Mouse (Mus musculus) lung, postnatal 0 days (tissue): ENCODE results near the gene E030030I06Rik.
"Not testable (repeated sequence)": the region's sequence is repeated elsewhere in the genome, so short reads cannot be mapped to it uniquely, and the experiment has no call there.

ENCODE experiments used
- CTCF ChIP-seq: IDR thresholded peaks from 2 replicates; pipeline ENCODE4 v1.5.1; 2016; ENCODE audit warnings: antibody characterized with exemption, mild to moderate bottlenecking
- EP300 ChIP-seq: IDR thresholded peaks from 2 replicates; pipeline ENCODE4 v1.6.1; 2016; ENCODE audit warnings: antibody characterized with exemption, mild to moderate bottlenecking, control low read depth

DNA sequence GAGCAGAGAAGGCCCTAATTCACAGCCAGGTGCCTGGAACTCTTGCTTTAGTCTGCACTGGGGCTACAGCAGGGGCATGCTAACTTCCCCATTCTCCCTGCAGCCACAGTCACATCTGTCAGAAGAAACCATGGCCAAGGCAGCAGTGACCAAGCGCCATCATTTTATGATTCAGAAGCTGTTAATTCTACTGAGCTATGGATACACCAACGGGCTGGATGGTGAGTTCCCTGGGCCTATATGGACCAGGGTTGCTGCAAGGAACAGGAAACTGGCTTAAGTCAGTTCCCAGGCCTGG, 25.1 kb upstream of the E030030I06Rik start:
- not testable (repeated sequence) for TF ChIP-seq CTCF, EP300
